Mouse (Mus musculus): ENCODE measurements around the gene Tldc2. TPM values are rescaled to one million over a fixed set of nuclear protein-coding genes. Genes with fewer than 3 reads are reported as not detected.

Gene Tldc2
- polyA plus RNA-seq (2012; rRNA removed), result 6.0 and 7.1 TPM in 2 replicates

- Histone ChIP-seq H3K27ac (ENCODE audit: insufficient read depth, low read length) (no peak within 1 kb of the TSS), H3K4me3 (replicated peaks; ENCODE audit: insufficient read depth, low read depth, low read length) (no peak within 1 kb of the TSS), H3K27me3 (ENCODE audit: control insufficient read depth, insufficient read depth, low read length) (no peaks in the 10 kb centered on the region), H3K4me1 (ENCODE audit: control insufficient read depth, insufficient read depth, low read length) (peaks cover 3% of the 10 kb centered on the region; the same call in 1 of the 2 replicates)
- 82% methylated on average over 8 of the region's 8 CpGs for WGBS
- DNase-seq, result no peak
- TF ChIP-seq POLR2A (IDR thresholded peaks at IDR 0.05; ENCODE audit: borderline replicate concordance, insufficient read depth, low read length), result no peak
- TF ChIP-seq CTCF (IDR thresholded peaks at IDR 0.05; ENCODE audit: borderline replicate concordance, insufficient read depth, low read depth, low read length), result no peak
Measured at GRCm38 (mm10) chr2:157086796-157087195, at the start of gene Tldc2. Gene Tldc2, plus strand, starts transcription at chr2:157087055.

DNA sequence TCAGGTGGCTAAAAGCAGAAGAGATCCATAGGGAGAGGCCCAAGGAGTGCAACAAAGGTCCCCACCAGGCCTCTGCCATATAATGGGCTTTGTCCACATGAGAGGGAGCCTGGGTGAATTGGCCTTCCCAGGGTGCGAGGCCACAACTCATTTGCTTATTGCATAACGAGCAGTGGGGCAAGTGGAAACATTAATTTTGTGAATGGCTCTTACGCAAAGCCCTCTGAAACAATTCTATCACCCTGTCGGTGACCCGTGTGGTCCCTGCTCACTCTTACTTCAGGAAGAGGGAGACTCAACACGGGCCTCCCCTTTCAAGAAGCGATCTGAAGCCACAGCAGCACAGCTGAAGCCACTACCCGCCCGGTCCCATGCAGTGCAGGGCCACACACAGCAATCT lies 49.6 kb upstream of the Tldc2 start:
- peak in 1 of 2 experiments; percentile 38 for DNase-seq
- peak overlapping the region; percentile 66 for H3K27ac ChIP-seq (ENCODE audit: insufficient read depth, low read length)
- H3K4me3 ChIP-seq (replicated peaks; ENCODE audit: insufficient read depth, low read depth, low read length), result no peak overlapping the region
- H3K27me3 ChIP-seq (ENCODE audit: control insufficient read depth, insufficient read depth, low read length), result no peaks in the 10 kb centered on the region
- WGBS, result 48% methylated on average over 9 of the region's 9 CpGs
- H3K4me1 ChIP-seq (ENCODE audit: control insufficient read depth, insufficient read depth, low read length), result peaks cover 61% of the 10 kb centered on the region
- TF ChIP-seq POLR2A (IDR thresholded peaks at IDR 0.05; ENCODE audit: borderline replicate concordance, insufficient read depth, low read length), result no peak
- TF ChIP-seq CTCF (IDR thresholded peaks at IDR 0.05; ENCODE audit: borderline replicate concordance, insufficient read depth, low read depth, low read length), result no peak

DNA sequence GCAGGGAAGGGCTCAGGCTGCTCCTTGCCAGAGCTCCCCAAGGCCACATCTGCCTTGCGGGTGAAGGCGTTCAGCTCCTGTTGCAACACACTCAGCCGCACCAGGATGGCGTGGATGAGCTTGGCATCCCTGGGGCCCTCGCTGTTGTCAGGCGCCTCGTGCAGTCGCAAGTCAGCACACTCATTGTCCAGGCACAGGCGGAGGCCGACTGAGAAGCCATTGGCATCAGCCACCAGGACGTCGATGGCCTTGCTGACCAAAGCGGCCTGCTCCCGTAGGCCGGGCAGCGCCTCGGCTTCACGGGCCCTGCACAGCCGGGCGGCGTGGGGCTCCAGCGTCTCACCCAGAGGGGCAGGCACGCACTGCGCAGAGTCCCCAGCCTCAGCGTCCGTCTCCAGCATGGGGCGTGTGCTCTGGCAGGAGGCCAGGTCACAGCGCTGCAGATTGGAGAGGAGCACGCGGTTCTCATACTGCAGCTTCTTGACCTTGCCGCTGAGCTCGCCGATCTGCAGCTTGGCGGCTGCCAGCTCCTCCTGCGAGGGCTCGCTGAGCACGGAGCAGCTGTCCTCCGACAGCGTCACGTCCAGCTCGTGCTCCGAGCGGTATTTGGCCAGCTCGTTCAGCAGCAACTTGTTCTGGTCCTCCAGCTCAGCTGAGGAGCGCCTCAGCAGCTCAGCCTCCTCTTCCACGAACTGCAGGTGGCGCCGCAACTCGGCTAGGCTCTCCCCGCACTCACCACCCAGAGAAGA lies 46.8 kb upstream of the Tldc2 start:
- TF ChIP-seq CTCF (IDR thresholded peaks at IDR 0.05; ENCODE audit: borderline replicate concordance, insufficient read depth, low read depth, low read length), result peak; percentile 14; the same call in 1 of the 2 replicates
- no peak for TF ChIP-seq POLR2A (IDR thresholded peaks at IDR 0.05; ENCODE audit: borderline replicate concordance, insufficient read depth, low read length)

GRCm38 (mm10) chr2:157040649-157041046 lies 46.2 kb upstream of the Tldc2 start:
- DNase-seq, result no peak
- TF ChIP-seq POLR2A (IDR thresholded peaks at IDR 0.05; ENCODE audit: borderline replicate concordance, insufficient read depth, low read length) (no peak), CTCF (IDR thresholded peaks at IDR 0.05; ENCODE audit: borderline replicate concordance, insufficient read depth, low read depth, low read length) (0 out of 2 replicates have a peak, but pooled peaks have one; percentile 3)
- Histone ChIP-seq H3K4me3 (replicated peaks; ENCODE audit: insufficient read depth, low read depth, low read length) (no peak overlapping the region), H3K27me3 (ENCODE audit: control insufficient read depth, insufficient read depth, low read length) (no peaks in the 10 kb centered on the region), H3K4me1 (ENCODE audit: control insufficient read depth, insufficient read depth, low read length) (peaks cover 45% of the 10 kb centered on the region), H3K27ac (ENCODE audit: insufficient read depth, low read length) (peak overlapping the region; percentile 67)
- WGBS, result 13% methylated on average over 17 of the region's 17 CpGs

More for the DNA sequence above, 46.8 kb upstream of the Tldc2 start:
- peaks cover 48% of the 10 kb centered on the region for H3K4me1 ChIP-seq (ENCODE audit: control insufficient read depth, insufficient read depth, low read length)
- peak overlapping the region; percentile 67 for H3K27ac ChIP-seq (ENCODE audit: insufficient read depth, low read length)
- H3K27me3 ChIP-seq (ENCODE audit: control insufficient read depth, insufficient read depth, low read length), result no peaks in the 10 kb centered on the region
- peak; percentile 70 to 80 for DNase-seq
- 6% methylated on average over 50 of the region's 50 CpGs for WGBS
- no peak overlapping the region for H3K4me3 ChIP-seq (replicated peaks; ENCODE audit: insufficient read depth, low read depth, low read length)

GRCm38 (mm10) chr2:157041421-157041820 lies 45.4 kb upstream of the Tldc2 start:
- Histone ChIP-seq H3K4me3 (replicated peaks; ENCODE audit: insufficient read depth, low read depth, low read length) (no peak overlapping the region), H3K4me1 (ENCODE audit: control insufficient read depth, insufficient read depth, low read length) (peaks cover 42% of the 10 kb centered on the region), H3K27ac (ENCODE audit: insufficient read depth, low read length) (peak overlapping the region; percentile 61), H3K27me3 (ENCODE audit: control insufficient read depth, insufficient read depth, low read length) (no peaks in the 10 kb centered on the region)
- DNase-seq, result peak in 1 of 2 experiments; percentile 55
- no peak for TF ChIP-seq POLR2A (IDR thresholded peaks at IDR 0.05; ENCODE audit: borderline replicate concordance, insufficient read depth, low read length)
- TF ChIP-seq CTCF (IDR thresholded peaks at IDR 0.05; ENCODE audit: borderline replicate concordance, insufficient read depth, low read depth, low read length), result no peak
- 18% methylated on average over 7 of the region's 7 CpGs for WGBS

DNA sequence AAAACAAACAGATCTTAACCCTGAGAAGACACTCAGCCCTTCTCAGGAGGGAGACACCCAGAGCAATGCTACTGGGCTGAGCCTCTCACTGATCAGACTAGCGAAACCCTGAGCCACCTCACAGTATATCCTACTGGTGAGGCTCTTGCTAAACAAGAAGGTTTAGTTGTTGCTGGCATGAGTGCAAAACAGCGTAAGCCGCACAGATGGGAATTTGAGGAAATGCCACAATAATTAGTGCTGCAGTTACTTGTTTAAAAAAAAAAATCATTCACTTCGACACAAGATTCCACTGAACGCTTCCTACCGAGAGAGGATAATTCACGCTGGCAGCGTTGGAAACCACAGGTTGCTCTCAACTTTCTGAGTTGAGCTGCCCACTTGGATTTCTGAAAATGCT lies 43.3 kb upstream of the Tldc2 start:
- H3K27me3 ChIP-seq (ENCODE audit: control insufficient read depth, insufficient read depth, low read length), result no peaks in the 10 kb centered on the region
- DNase-seq, result peak; percentile 54 to 59
- no peak overlapping the region; the same call in 1 of the 2 replicates for H3K27ac ChIP-seq (ENCODE audit: insufficient read depth, low read length)
- 14% methylated on average over 8 of the region's 8 CpGs for WGBS
- peaks cover 39% of the 10 kb centered on the region for H3K4me1 ChIP-seq (ENCODE audit: control insufficient read depth, insufficient read depth, low read length)
- no peak for TF ChIP-seq POLR2A (IDR thresholded peaks at IDR 0.05; ENCODE audit: borderline replicate concordance, insufficient read depth, low read length)
- TF ChIP-seq CTCF (IDR thresholded peaks at IDR 0.05; ENCODE audit: borderline replicate concordance, insufficient read depth, low read depth, low read length), result no peak
- H3K4me3 ChIP-seq (replicated peaks; ENCODE audit: insufficient read depth, low read depth, low read length), result no peak overlapping the region

- Histone ChIP-seq H3K4me3 (replicated peaks; ENCODE audit: insufficient read depth, low read depth, low read length) (no peak overlapping the region), H3K4me1 (ENCODE audit: control insufficient read depth, insufficient read depth, low read length) (peaks cover 43% of the 10 kb centered on the region), H3K27me3 (ENCODE audit: control insufficient read depth, insufficient read depth, low read length) (no peaks in the 10 kb centered on the region), H3K27ac (ENCODE audit: insufficient read depth, low read length) (no peak overlapping the region)
- no peak for TF ChIP-seq POLR2A (IDR thresholded peaks at IDR 0.05; ENCODE audit: borderline replicate concordance, insufficient read depth, low read length)
- TF ChIP-seq CTCF (IDR thresholded peaks at IDR 0.05; ENCODE audit: borderline replicate concordance, insufficient read depth, low read depth, low read length), result peak; percentile 50
- DNase-seq, result no peak
Measured at GRCm38 (mm10) chr2:157043987-157044386, 42.9 kb upstream of the Tldc2 start.

DNA sequence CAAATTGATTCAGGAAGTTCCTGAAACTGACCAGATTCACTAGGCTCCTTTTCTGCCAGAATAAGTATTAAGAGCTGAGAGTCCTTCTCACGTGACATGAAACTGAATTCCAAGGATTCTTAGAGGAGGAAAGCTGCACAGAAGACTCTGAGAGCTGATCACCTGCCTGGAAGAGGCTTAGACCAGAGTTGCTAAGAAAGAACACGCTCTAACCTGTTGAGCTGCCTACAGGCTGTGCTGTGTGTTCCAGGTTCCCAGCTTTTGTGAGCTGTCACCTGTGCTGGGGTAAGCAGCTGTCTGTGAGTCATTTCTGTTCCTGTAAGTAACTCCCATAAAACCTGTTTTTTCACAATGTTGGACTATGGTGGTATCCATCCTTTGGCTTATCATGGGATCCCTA lies 40.9 kb upstream of the Tldc2 start:
- Histone ChIP-seq H3K27me3 (ENCODE audit: control insufficient read depth, insufficient read depth, low read length) (no peaks in the 10 kb centered on the region), H3K4me1 (ENCODE audit: control insufficient read depth, insufficient read depth, low read length) (peaks cover 44% of the 10 kb centered on the region), H3K27ac (ENCODE audit: insufficient read depth, low read length) (no peak overlapping the region), H3K4me3 (replicated peaks; ENCODE audit: insufficient read depth, low read depth, low read length) (no peak overlapping the region)
- 85% methylated on average over 2 of the region's 2 CpGs for WGBS
- TF ChIP-seq POLR2A (IDR thresholded peaks at IDR 0.05; ENCODE audit: borderline replicate concordance, insufficient read depth, low read length) (no peak), CTCF (IDR thresholded peaks at IDR 0.05; ENCODE audit: borderline replicate concordance, insufficient read depth, low read depth, low read length) (no peak)
- DNase-seq, result peak in 1 of 2 experiments; percentile 7
